In genomic region chr6:100811731-100812130, GRCm38 (mm10) we compare ENCODE assay signal across 31 mouse cellular contexts.
"Had no signal": no experiment of that assay in that cellular context is flagged by ENCODE, and none has a peak within 500 bp of the region (broad histone marks: within the 10 kb centered on the region; RNA-seq: fewer than 3 reads in every experiment).

No protein-coding gene starts in this region.

- H3K4me2 ChIP-seq: limb, embryonic 12.5 days; limb, embryonic 13.5 days; limb, embryonic 15.5 days; liver, embryonic 11.5 days; liver, embryonic 12.5 days; liver, embryonic 13.5 days; liver, embryonic 15.5 days; lung, embryonic 14.5 days; lung, embryonic 15.5 days; midbrain, embryonic 11.5 days; midbrain, embryonic 12.5 days; midbrain, embryonic 13.5 days; midbrain, embryonic 15.5 days had no signal

- H3K27ac ChIP-seq: limb, embryonic 10.5 days; limb, embryonic 12.5 days; limb, embryonic 13.5 days; limb, embryonic 15.5 days; liver, embryonic 12.5 days; liver, embryonic 13.5 days; liver, embryonic 14.5 days; liver, embryonic 15.5 days; lung, embryonic 15.5 days; macrophage; midbrain, embryonic 10.5 days; midbrain, embryonic 12.5 days; midbrain, embryonic 13.5 days; midbrain, embryonic 15.5 days had no signal

- H3K4me1 ChIP-seq: limb, embryonic 10.5 days; limb, embryonic 12.5 days; limb, embryonic 13.5 days; limb, embryonic 15.5 days; liver, embryonic 12.5 days; liver, embryonic 13.5 days; liver, embryonic 15.5 days; lung, embryonic 15.5 days; megakaryocyte, embryonic 14.5 days; midbrain, embryonic 10.5 days; midbrain, embryonic 12.5 days; midbrain, embryonic 13.5 days; midbrain, embryonic 15.5 days had no signal

- H3K9ac ChIP-seq: limb, embryonic 12.5 days; limb, embryonic 13.5 days; limb, embryonic 15.5 days; liver, embryonic 12.5 days; liver, embryonic 13.5 days; liver, embryonic 14.5 days; liver, embryonic 15.5 days; liver, postnatal 0 days; lung, embryonic 14.5 days; lung, embryonic 15.5 days; midbrain, embryonic 12.5 days; midbrain, embryonic 13.5 days; midbrain, embryonic 15.5 days had no signal

- H3K36me3 ChIP-seq: limb, embryonic 10.5 days; limb, embryonic 12.5 days; limb, embryonic 15.5 days; liver, embryonic 12.5 days; liver, embryonic 13.5 days; liver, embryonic 15.5 days; lung, embryonic 15.5 days; midbrain, embryonic 10.5 days; midbrain, embryonic 12.5 days; midbrain, embryonic 13.5 days; midbrain, embryonic 15.5 days had no signal

- ATAC-seq: liver, embryonic 12.5 days; liver, postnatal 0 days; lung, postnatal 0 days; midbrain, embryonic 13.5 days; midbrain, embryonic 15.5 days; midbrain, embryonic 16.5 days had no signal

- H3K4me3 ChIP-seq: limb, embryonic 10.5 days; limb, embryonic 12.5 days; limb, embryonic 13.5 days; limb, embryonic 15.5 days; liver, embryonic 12.5 days; liver, embryonic 13.5 days; liver, embryonic 15.5 days; lung, embryonic 15.5 days; megakaryocyte, embryonic 14.5 days; midbrain, embryonic 10.5 days; midbrain, embryonic 12.5 days; midbrain, embryonic 13.5 days; midbrain, embryonic 15.5 days; myocyte had no signal

- H3K9me3 ChIP-seq: limb, embryonic 10.5 days; limb, embryonic 12.5 days; limb, embryonic 13.5 days; limb, embryonic 15.5 days; liver, embryonic 12.5 days; liver, embryonic 13.5 days; liver, embryonic 15.5 days; lung, embryonic 15.5 days; megakaryocyte, embryonic 14.5 days; midbrain, embryonic 10.5 days; midbrain, embryonic 12.5 days; midbrain, embryonic 13.5 days; midbrain, embryonic 15.5 days had no signal

- H3K27me3 ChIP-seq: limb, embryonic 12.5 days; limb, embryonic 13.5 days; limb, embryonic 15.5 days; liver, embryonic 12.5 days; liver, embryonic 13.5 days; liver, embryonic 15.5 days; lung, embryonic 15.5 days; megakaryocyte, embryonic 14.5 days; midbrain, embryonic 12.5 days; midbrain, embryonic 13.5 days; midbrain, embryonic 15.5 days had no signal

- DNase-seq: left cerebral cortex, postnatal 4 days; liver; liver, embryonic 13.5 days; liver, postnatal 0 days; lung, adult 18-20 months; lung, adult 2 months; lung, embryonic 14.5 days; lung, postnatal 10 days; lung, postnatal 14 days; lung, postnatal 36 days; lung, postnatal 4 days; midbrain, embryonic 14.5 days had no signal
